Mouse (Mus musculus) spleen, adult 2 months (tissue): ENCODE measurements at regions not wholly inside any gene's neighbourhood (a gene's known extent, or its start where the extent isn't known, plus 50 kb on each side); places are given as distances from the start of the nearest gene placed in this dataset.

Experiments used
- DNase-seq, 2 experiments: peaks; one replicate each; pipeline versions ENCODE4 v3.0.0 to v3.0.0-alpha.2; 2012 to 2021; ENCODE audit warnings: low spot score in 2 of 2, low read depth in 1 of 2
- H3K27ac ChIP-seq: fragments of 200-500 bp; 2 replicates; pipeline ENCODE4 v1.5.1; 2012; ENCODE audit warnings: low read length, inconsistent platforms; ENCODE audit not compliant: insufficient read depth
- H3K27me3 ChIP-seq: fragments of 200-500 bp; 2 replicates; pipeline ENCODE4 v1.6.1; 2012; ENCODE audit warnings: mild to moderate bottlenecking, moderate library complexity, low read length, inconsistent platforms; ENCODE audit not compliant: control insufficient read depth, insufficient read depth
- H3K36me3 ChIP-seq: fragments of 200-500 bp; 2 replicates; pipeline ENCODE4 v1.6.1; 2012; ENCODE audit warnings: mild to moderate bottlenecking, low read length, inconsistent platforms; ENCODE audit not compliant: control insufficient read depth, insufficient read depth
- H3K4me1 ChIP-seq: fragments of 200-500 bp; 2 replicates; pipeline ENCODE4 v1.6.1; 2011; ENCODE audit warnings: inconsistent platforms; ENCODE audit not compliant: control insufficient read depth, insufficient read depth, insufficient read length
- H3K4me3 ChIP-seq: fragments of 200-500 bp; 2 replicates; pipeline ENCODE4 v1.5.1; 2011; ENCODE audit warnings: mild to moderate bottlenecking, inconsistent platforms; ENCODE audit not compliant: insufficient read depth, insufficient read length; ENCODE audit errors: extremely low read depth
- CTCF ChIP-seq: fragments of 200-500 bp; IDR thresholded peaks from 2 replicates; pipeline ENCODE4 v1.5.1; 2011; ENCODE audit warnings: mild to moderate bottlenecking, inconsistent platforms; ENCODE audit not compliant: insufficient read depth, insufficient read length, insufficient replicate concordance; ENCODE audit errors: extremely low read depth
- POLR2A ChIP-seq: fragments of 200-500 bp; IDR thresholded peaks from 2 replicates; pipeline ENCODE4 v1.6.1; 2011; ENCODE audit warnings: low read depth, low read length, inconsistent platforms
- WGBS: fragments of 180-500 bp; shearing (Covaris S2); methylation state at CpG from one replicate; pipeline ENCODE4 v1.1.7; 2018; 5-methylcytosine and 5-hydroxymethylcytosine counted together

- Histone ChIP-seq H3K4me1 (no peaks in the 10 kb centered on the region), H3K27me3 (no peaks in the 10 kb centered on the region), H3K4me3 (no peak overlapping the region), H3K36me3 (no peaks in the 10 kb centered on the region), H3K27ac (no peak overlapping the region)
- no peak for DNase-seq
- 0% methylated on average over 1 of the region's 1 CpGs for WGBS
- TF ChIP-seq CTCF (no peak), POLR2A (no peak)
Observed at GRCm38 (mm10) chr12:8867104-8867503, 54.4 kb upstream of the Laptm4a start.

GRCm38 (mm10) chr12:8868690-8869089, 52.8 kb upstream of the Laptm4a start:
- Histone ChIP-seq H3K4me1 (no peaks in the 10 kb centered on the region), H3K27me3 (no peaks in the 10 kb centered on the region), H3K4me3 (no peak overlapping the region), H3K36me3 (no peaks in the 10 kb centered on the region), H3K27ac (no peak overlapping the region)
- DNase-seq: no peak
- no peak for TF ChIP-seq CTCF
- TF ChIP-seq POLR2A: no peak
- 91% methylated on average over 6 of the region's 6 CpGs for WGBS

- H3K4me3 ChIP-seq: no peak overlapping the region
- no peaks in the 10 kb centered on the region for H3K36me3 ChIP-seq
- H3K27me3 ChIP-seq: no peaks in the 10 kb centered on the region
- no peak overlapping the region for H3K27ac ChIP-seq
- DNase-seq: no peak
- TF ChIP-seq CTCF (no peak), POLR2A (no peak)
- 49% methylated on average over 1 of the region's 1 CpGs for WGBS
- H3K4me1 ChIP-seq: no peaks in the 10 kb centered on the region
Observed at GRCm38 (mm10) chr12:8869190-8869589, 52.3 kb upstream of the Laptm4a start.
